Mouse (Mus musculus): ENCODE results near the gene Rtkn. TPM values are rescaled to one million over a fixed set of nuclear protein-coding genes. Genes with fewer than 3 reads are reported as not detected.

The Rtkn gene
- total RNA-seq, 1 experiment = 20.0 TPM

DNA sequence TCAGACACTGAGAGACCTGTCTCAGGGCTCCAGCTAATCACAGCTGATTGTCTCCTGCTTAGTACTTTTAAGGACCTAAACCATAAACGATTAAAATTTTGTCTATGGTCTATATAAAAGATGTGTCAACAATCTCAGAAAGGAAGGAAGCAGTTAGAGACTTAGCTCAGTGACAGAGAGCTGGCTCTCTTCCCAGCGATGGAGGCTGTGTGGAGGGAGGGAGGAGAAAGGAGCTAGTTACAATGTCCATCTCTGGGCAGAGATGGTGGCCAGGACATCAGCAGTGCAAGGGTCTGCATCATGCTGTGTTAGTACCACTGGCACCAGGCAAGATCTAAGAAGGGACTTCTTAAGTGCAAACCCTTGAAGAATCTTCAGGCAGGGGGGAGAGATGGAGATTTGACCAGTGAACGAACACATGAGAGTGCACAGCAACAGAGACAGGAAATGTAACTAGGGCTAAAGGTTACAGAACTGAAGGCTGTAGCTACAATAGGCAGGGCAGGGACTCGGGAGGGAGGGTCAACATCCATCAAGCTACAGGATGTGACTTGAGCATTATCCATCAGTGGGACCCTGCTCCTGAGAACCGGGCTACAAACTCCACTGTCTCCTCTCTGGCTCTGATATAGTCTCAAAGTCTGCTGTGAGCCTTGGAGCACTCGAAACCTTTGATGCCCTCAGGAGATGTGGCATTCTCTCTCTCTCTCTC, 42.7 kb upstream of the Rtkn start:
- no peak for TF ChIP-seq MAFK (IDR thresholded peaks at IDR 0.05; ENCODE audit: insufficient read depth, low read depth, low read length)
- Histone ChIP-seq H3K4me3 (ENCODE audit: insufficient read depth in 1 of 2, low read depth in 1 of 2, low read length in 2 of 2, poor library complexity in 1 of 2, severe bottlenecking in 1 of 2) (no peak overlapping the region), H3K27ac (ENCODE audit: insufficient read depth, low read depth, low read length, poor library complexity, severe bottlenecking) (no peak overlapping the region), H3K9me3 (ENCODE audit: control insufficient read depth, insufficient read depth, low read depth, low read length) (no peaks in the 10 kb centered on the region), H3K4me1 (ENCODE audit: control insufficient read depth in 2 of 2, insufficient read depth in 2 of 2, low read length in 2 of 2, poor library complexity in 1 of 2) (no peaks in the 10 kb centered on the region), H3K9ac (ENCODE audit: insufficient read depth, low read depth, low read length, poor library complexity, severe bottlenecking) (no peak overlapping the region), H3K36me3 (ENCODE audit: control insufficient read depth, insufficient read depth, low read length, poor library complexity, severe bottlenecking) (no peaks in the 10 kb centered on the region)
- in situ Hi-C loops (cut with MboI; ENCODE audit: low sequenced_read_pairs in 2 of 2, unreplicated experiment in 2 of 2) = no loop called here
- no peak for DNase-seq (ENCODE audit: low read depth, low spot score)

DNA sequence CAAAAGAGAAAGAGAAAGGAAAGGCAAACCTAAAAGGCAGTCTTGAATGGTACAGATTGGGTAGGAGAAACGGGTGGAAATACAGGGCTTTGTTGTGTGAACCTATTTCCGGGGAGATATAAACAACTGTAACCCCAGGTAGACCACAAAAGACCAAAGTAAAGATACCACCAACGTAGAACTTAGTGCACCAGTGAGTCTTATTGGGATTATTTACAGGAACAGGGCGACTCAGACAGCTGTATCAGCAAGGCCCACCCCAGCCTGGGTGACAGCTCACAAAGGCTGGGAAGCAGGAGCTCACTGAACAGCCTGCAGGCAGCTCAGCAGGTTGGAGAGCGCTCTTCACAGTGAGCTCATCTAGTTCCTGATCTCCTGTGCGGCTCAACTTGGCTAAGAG, 39.3 kb upstream of the Rtkn start:
- in situ Hi-C loops (cut with MboI; ENCODE audit: low sequenced_read_pairs in 2 of 2, unreplicated experiment in 2 of 2) = no loop called here
- Histone ChIP-seq H3K27ac (ENCODE audit: insufficient read depth, low read depth, low read length, poor library complexity, severe bottlenecking) (no peak overlapping the region), H3K36me3 (ENCODE audit: control insufficient read depth, insufficient read depth, low read length, poor library complexity, severe bottlenecking) (no peaks in the 10 kb centered on the region), H3K9ac (ENCODE audit: insufficient read depth, low read depth, low read length, poor library complexity, severe bottlenecking) (no peak overlapping the region), H3K4me1 (ENCODE audit: control insufficient read depth in 2 of 2, insufficient read depth in 2 of 2, low read length in 2 of 2, poor library complexity in 1 of 2) (no peaks in the 10 kb centered on the region), H3K9me3 (ENCODE audit: control insufficient read depth, insufficient read depth, low read depth, low read length) (no peaks in the 10 kb centered on the region), H3K4me3 (ENCODE audit: insufficient read depth in 1 of 2, low read depth in 1 of 2, low read length in 2 of 2, poor library complexity in 1 of 2, severe bottlenecking in 1 of 2) (no peak overlapping the region)
- TF ChIP-seq ZNF384 (IDR thresholded peaks at IDR 0.05; ENCODE audit: low read depth, low read length) = no peak
- no peak for TF ChIP-seq CHD2 (IDR thresholded peaks at IDR 0.05; ENCODE audit: low read depth, low read length)
- TF ChIP-seq ZC3H11A (IDR thresholded peaks at IDR 0.05; ENCODE audit: borderline replicate concordance, low read depth, low read length) = no peak
- no peak for TF ChIP-seq MAFK (IDR thresholded peaks at IDR 0.05; ENCODE audit: insufficient read depth, low read depth, low read length)
- no peak for TF ChIP-seq HCFC1 (IDR thresholded peaks at IDR 0.05; ENCODE audit: borderline replicate concordance, insufficient read depth, low read length)
- DNase-seq (ENCODE audit: low read depth, low spot score) = no peak

GRCm38 (mm10) chr6:83098411-83098810, 36.9 kb upstream of the Rtkn start:
- no peaks in the 10 kb centered on the region for H3K36me3 ChIP-seq (ENCODE audit: control insufficient read depth, insufficient read depth, low read length, poor library complexity, severe bottlenecking)
- no peak for DNase-seq (ENCODE audit: low read depth, low spot score)
- H3K9me3 ChIP-seq (ENCODE audit: control insufficient read depth, insufficient read depth, low read depth, low read length) = no peaks in the 10 kb centered on the region
- in situ Hi-C loops (cut with MboI; ENCODE audit: low sequenced_read_pairs in 2 of 2, unreplicated experiment in 2 of 2) = no loop called here
- TF ChIP-seq HCFC1 (IDR thresholded peaks at IDR 0.05; ENCODE audit: borderline replicate concordance, insufficient read depth, low read length) (no peak), ZC3H11A (IDR thresholded peaks at IDR 0.05; ENCODE audit: borderline replicate concordance, low read depth, low read length) (no peak), CHD2 (IDR thresholded peaks at IDR 0.05; ENCODE audit: low read depth, low read length) (no peak), MAFK (IDR thresholded peaks at IDR 0.05; ENCODE audit: insufficient read depth, low read depth, low read length) (no peak), ZNF384 (IDR thresholded peaks at IDR 0.05; ENCODE audit: low read depth, low read length) (no peak)
- H3K27ac ChIP-seq (ENCODE audit: insufficient read depth, low read depth, low read length, poor library complexity, severe bottlenecking) = no peak overlapping the region
- H3K4me1 ChIP-seq (ENCODE audit: control insufficient read depth in 2 of 2, insufficient read depth in 2 of 2, low read length in 2 of 2, poor library complexity in 1 of 2) = no peaks in the 10 kb centered on the region
- no peak overlapping the region for H3K9ac ChIP-seq (ENCODE audit: insufficient read depth, low read depth, low read length, poor library complexity, severe bottlenecking)
- H3K4me3 ChIP-seq (ENCODE audit: insufficient read depth in 1 of 2, low read depth in 1 of 2, low read length in 2 of 2, poor library complexity in 1 of 2, severe bottlenecking in 1 of 2) = no peak overlapping the region

DNA sequence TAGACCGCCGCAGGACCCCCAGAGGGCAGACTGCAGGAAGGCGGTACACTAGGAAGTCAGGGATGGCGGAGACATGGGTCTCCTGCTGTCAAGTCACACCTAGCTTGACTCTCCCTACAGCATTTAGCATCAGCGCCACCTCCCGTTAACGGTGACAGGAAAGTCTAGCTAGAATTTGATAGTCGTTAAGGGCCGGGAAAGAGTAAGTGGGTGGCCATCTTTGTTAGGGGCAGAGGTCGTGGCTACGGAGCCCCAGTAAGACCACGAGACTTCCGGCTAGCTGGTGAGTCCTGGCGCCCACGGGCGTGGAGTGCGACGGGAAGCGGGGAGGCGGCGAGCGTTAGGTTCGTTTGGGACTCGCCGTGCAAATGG, 34.0 kb upstream of the Rtkn start, which contains the start of the genes Ccdc142 and Gm42688:
Ccdc142 (plus strand) TSS at position 286 of the 372 bp plus-strand sequence.
Gm42688 (plus strand) TSS at position 302 of the 372 bp plus-strand sequence.
- H3K9ac ChIP-seq (ENCODE audit: insufficient read depth, low read depth, low read length, poor library complexity, severe bottlenecking) = peak within 1 kb of the TSS; percentile 76

More for the DNA sequence above, 34.0 kb upstream of the Rtkn start, which contains the start of the genes Ccdc142 and Gm42688:
- Histone ChIP-seq H3K27ac (ENCODE audit: insufficient read depth, low read depth, low read length, poor library complexity, severe bottlenecking) (no peak within 1 kb of the TSS), H3K4me1 (ENCODE audit: control insufficient read depth in 2 of 2, insufficient read depth in 2 of 2, low read length in 2 of 2, poor library complexity in 1 of 2) (no peaks in the 10 kb centered on the region), H3K36me3 (ENCODE audit: control insufficient read depth, insufficient read depth, low read length, poor library complexity, severe bottlenecking) (no peaks in the 10 kb centered on the region), H3K4me3 (ENCODE audit: insufficient read depth in 1 of 2, low read depth in 1 of 2, low read length in 2 of 2, poor library complexity in 1 of 2, severe bottlenecking in 1 of 2) (peak within 1 kb of the TSS; percentile 79 to 83), H3K9me3 (ENCODE audit: control insufficient read depth, insufficient read depth, low read depth, low read length) (no peaks in the 10 kb centered on the region)
- in situ Hi-C loops (cut with MboI; ENCODE audit: low sequenced_read_pairs in 2 of 2, unreplicated experiment in 2 of 2) = no loop called here
- 0 out of 2 replicates have a peak, but pooled peaks have one; percentile 47 for TF ChIP-seq CHD2 (IDR thresholded peaks at IDR 0.05; ENCODE audit: low read depth, low read length)
- TF ChIP-seq ZNF384 (IDR thresholded peaks at IDR 0.05; ENCODE audit: low read depth, low read length) = no peak
- TF ChIP-seq ZC3H11A (IDR thresholded peaks at IDR 0.05; ENCODE audit: borderline replicate concordance, low read depth, low read length) = no peak
- TF ChIP-seq HCFC1 (IDR thresholded peaks at IDR 0.05; ENCODE audit: borderline replicate concordance, insufficient read depth, low read length) = peak; percentile 87
- TF ChIP-seq MAFK (IDR thresholded peaks at IDR 0.05; ENCODE audit: insufficient read depth, low read depth, low read length) = no peak
- DNase-seq (ENCODE audit: low read depth, low spot score) = peak; percentile 80

All from ES-E14 (cell line).